Mouse (Mus musculus) kidney, postnatal 4 days (tissue): Measurements from ENCODE around the gene Prune2.
"Not testable (repeated sequence)": the region's sequence is repeated elsewhere in the genome, so short reads cannot be mapped to it uniquely, and the experiment has no call there.

ENCODE experiments used
- DNase-seq, 2 experiments: peaks; one replicate each; pipeline ENCODE4 v3.0.0; 2021; ENCODE audit warnings: mixed read lengths in 2 of 2

The Prune2 gene

GRCm38 (mm10) chr19:17136677-17137460 lies 181.0 kb downstream of the Prune2 start:
- DNase-seq = peak; percentile 41 to 66

- DNase-seq = no peak
Measured at GRCm38 (mm10) chr19:17137656-17138055, 181.7 kb downstream of the Prune2 start.

- DNase-seq = no peak
Measured at GRCm38 (mm10) chr19:17138144-17138915, 182.4 kb downstream of the Prune2 start.

GRCm38 (mm10) chr19:17140016-17140914 lies 184.3 kb downstream of the Prune2 start:
- DNase-seq = no peak

- no peak for DNase-seq
Measured at GRCm38 (mm10) chr19:17143245-17143644, 187.3 kb downstream of the Prune2 start.

GRCm38 (mm10) chr19:17144205-17144604 lies 188.3 kb downstream of the Prune2 start:
- DNase-seq = no peak

GRCm38 (mm10) chr19:17150064-17150463 lies 194.1 kb downstream of the Prune2 start:
- no peak for DNase-seq

GRCm38 (mm10) chr19:17151781-17152180 lies 195.9 kb downstream of the Prune2 start:
- no peak for DNase-seq

- no peak for DNase-seq
Measured at GRCm38 (mm10) chr19:17152461-17152860, 196.5 kb downstream of the Prune2 start.

GRCm38 (mm10) chr19:17153911-17154639 lies 198.2 kb downstream of the Prune2 start:
- DNase-seq = no peak

GRCm38 (mm10) chr19:17155216-17155615 lies 199.3 kb downstream of the Prune2 start:
- no peak for DNase-seq

GRCm38 (mm10) chr19:17159676-17160075 lies 203.8 kb downstream of the Prune2 start:
- DNase-seq = no peak

GRCm38 (mm10) chr19:17160231-17160630 lies 204.3 kb downstream of the Prune2 start:
- DNase-seq = no peak

GRCm38 (mm10) chr19:17163511-17163953 lies 207.6 kb downstream of the Prune2 start:
- peak; percentile 66 to 77 for DNase-seq

GRCm38 (mm10) chr19:17166288-17166687 lies 210.4 kb downstream of the Prune2 start:
- peak in 1 of 2 experiments; percentile 5 for DNase-seq

- DNase-seq = no peak
Measured at GRCm38 (mm10) chr19:17168186-17168585, 212.3 kb downstream of the Prune2 start.

GRCm38 (mm10) chr19:17169746-17170145 lies 213.8 kb downstream of the Prune2 start:
- peak; percentile 4 to 15 for DNase-seq

GRCm38 (mm10) chr19:17174501-17174900 lies 218.6 kb downstream of the Prune2 start:
- DNase-seq = not testable (repeated sequence)

- no peak for DNase-seq
Measured at GRCm38 (mm10) chr19:17180506-17180905, 224.6 kb downstream of the Prune2 start.

GRCm38 (mm10) chr19:17194730-17195129 lies 238.8 kb downstream of the Prune2 start:
- no peak for DNase-seq

- no peak for DNase-seq
Measured at GRCm38 (mm10) chr19:17199059-17199458, 243.1 kb downstream of the Prune2 start.

- DNase-seq = no peak
Measured at GRCm38 (mm10) chr19:17207141-17207540, 251.2 kb downstream of the Prune2 start.
